Mouse (Mus musculus) WW6 (cell line): ENCODE data around the gene Cd63.

Source experiments
- DNase-seq: peaks from one replicate; pipeline ENCODE4 v3.0.0-alpha.2; 2013; ENCODE audit warnings: low read depth, low spot score

Gene Cd63

GRCm38 (mm10) chr10:128929638-128930378 lies 29.0 kb downstream of the Cd63 start:
- DNase-seq: no peak

GRCm38 (mm10) chr10:128931441-128931840 lies 30.7 kb downstream of the Cd63 start:
- DNase-seq: no peak

GRCm38 (mm10) chr10:128933574-128933973 lies 32.8 kb downstream of the Cd63 start, which contains the start of gene Itga7:
Gene Itga7 (plus strand): TSS chr10:128933818.
- no peak for DNase-seq

- no peak for DNase-seq
Observed at GRCm38 (mm10) chr10:128933976-128934721, 33.4 kb downstream of the Cd63 start.

- DNase-seq: no peak
Observed at GRCm38 (mm10) chr10:128934997-128935787, 34.4 kb downstream of the Cd63 start.

- no peak for DNase-seq
Observed at GRCm38 (mm10) chr10:128935826-128936440, 35.1 kb downstream of the Cd63 start.

- no peak for DNase-seq
Observed at GRCm38 (mm10) chr10:128937756-128938390, 37.1 kb downstream of the Cd63 start.

- DNase-seq: no peak
Observed at GRCm38 (mm10) chr10:128938457-128938856, 37.7 kb downstream of the Cd63 start.

- no peak for DNase-seq
Observed at GRCm38 (mm10) chr10:128938974-128939373, 38.2 kb downstream of the Cd63 start.

GRCm38 (mm10) chr10:128940475-128941061 lies 39.8 kb downstream of the Cd63 start:
- no peak for DNase-seq

GRCm38 (mm10) chr10:128945675-128946074 lies 44.9 kb downstream of the Cd63 start:
- no peak for DNase-seq

- DNase-seq: no peak
Observed at GRCm38 (mm10) chr10:128947496-128947895, 46.7 kb downstream of the Cd63 start.

GRCm38 (mm10) chr10:128950208-128950887 lies 49.6 kb downstream of the Cd63 start:
- DNase-seq: no peak

GRCm38 (mm10) chr10:128958340-128958739 lies 57.6 kb downstream of the Cd63 start:
- DNase-seq: no peak

GRCm38 (mm10) chr10:128960142-128960541 lies 59.4 kb downstream of the Cd63 start:
- no peak for DNase-seq

GRCm38 (mm10) chr10:128960590-128961584 lies 60.1 kb downstream of the Cd63 start, which contains the start of gene Mettl7b:
Gene Mettl7b (minus strand): TSS chr10:128960988.
- DNase-seq: no peak
